Mouse (Mus musculus) urinary bladder, postnatal 10 days (tissue): ENCODE measurements around the gene Gm10518.
A peak's percentile ranks its signal among the peaks of the same experiment; 100 is the strongest.
"Not testable (repeated sequence)": the region's sequence is repeated elsewhere in the genome, so short reads cannot be mapped to it uniquely, and the experiment has no call there.

Experiments used
- DNase-seq: peaks from one replicate; pipeline ENCODE4 v3.0.0; 2022; ENCODE audit warnings: low spot score

Gm10518 gene

GRCm38 (mm10) chr1:179802610-179803512 is at the start of gene Gm10518:
Gene Gm10518 (plus strand): TSS chr1:179803376.
- peak; percentile 14 for DNase-seq

- no peak for DNase-seq
Observed at GRCm38 (mm10) chr1:179756477-179756876, 46.7 kb upstream of the Gm10518 start.

- no peak for DNase-seq
Observed at GRCm38 (mm10) chr1:179760086-179760485, 43.1 kb upstream of the Gm10518 start.

GRCm38 (mm10) chr1:179760553-179760952 is 42.6 kb upstream of the Gm10518 start:
- DNase-seq: no peak

- no peak for DNase-seq
Observed at GRCm38 (mm10) chr1:179776831-179777230, 26.3 kb upstream of the Gm10518 start.

- DNase-seq: no peak
Observed at GRCm38 (mm10) chr1:179784098-179784497, 19.1 kb upstream of the Gm10518 start.

GRCm38 (mm10) chr1:179785502-179785901 is 17.7 kb upstream of the Gm10518 start:
- no peak for DNase-seq

- DNase-seq: no peak
Observed at GRCm38 (mm10) chr1:179787281-179787680, 15.9 kb upstream of the Gm10518 start.

- DNase-seq: no peak
Observed at GRCm38 (mm10) chr1:179798794-179799193, 4.4 kb upstream of the Gm10518 start.

- DNase-seq: peak; percentile 93
Observed at GRCm38 (mm10) chr1:179803513-179804139, 450 bp downstream of the Gm10518 start, which contains the start of gene Ahctf1. Gene Ahctf1 (minus strand): TSS chr1:179803680.

- no peak for DNase-seq
Observed at GRCm38 (mm10) chr1:179804140-179804881, 1.1 kb downstream of the Gm10518 start.

GRCm38 (mm10) chr1:179805751-179806150 is 2.6 kb downstream of the Gm10518 start:
- no peak for DNase-seq

- no peak for DNase-seq
Observed at GRCm38 (mm10) chr1:179807468-179807867, 4.3 kb downstream of the Gm10518 start.

GRCm38 (mm10) chr1:179808300-179808699 is 5.1 kb downstream of the Gm10518 start:
- no peak for DNase-seq

- DNase-seq: no peak
Observed at GRCm38 (mm10) chr1:179813385-179813784, 10.2 kb downstream of the Gm10518 start.

GRCm38 (mm10) chr1:179814616-179815015 is 11.4 kb downstream of the Gm10518 start:
- DNase-seq: no peak

GRCm38 (mm10) chr1:179818490-179819278 is 15.5 kb downstream of the Gm10518 start:
- DNase-seq: not testable (repeated sequence)

- DNase-seq: no peak
Observed at GRCm38 (mm10) chr1:179824549-179824948, 21.4 kb downstream of the Gm10518 start.

- no peak for DNase-seq
Observed at GRCm38 (mm10) chr1:179828051-179828450, 24.9 kb downstream of the Gm10518 start.

- no peak for DNase-seq
Observed at GRCm38 (mm10) chr1:179828900-179829299, 25.7 kb downstream of the Gm10518 start.

GRCm38 (mm10) chr1:179832710-179833240 is 29.6 kb downstream of the Gm10518 start:
- DNase-seq: no peak
